Mouse (Mus musculus): Measurements from ENCODE around the gene Ap1s1. TPM values are rescaled to one million over a fixed set of nuclear protein-coding genes. Genes with fewer than 3 reads are reported as not detected.
A peak's percentile ranks its signal among the peaks of the same experiment; 100 is the strongest.

The Ap1s1 gene
- polyA plus RNA-seq, 1 experiment from 2014 or later = 136 TPM

GRCm38 (mm10) chr5:136988420-136988819, 57.5 kb downstream of the Ap1s1 start:
- peaks cover 13% of the 10 kb centered on the region for H3K4me1 ChIP-seq (ENCODE audit: control insufficient read depth, insufficient read depth, low read length)
- H3K4me3 ChIP-seq (ENCODE audit: low read depth, low read length) = peak overlapping the region; percentile 72
- H3K36me3 ChIP-seq (ENCODE audit: control insufficient read depth, insufficient read depth, low read length) = peaks cover 60% of the 10 kb centered on the region
- H3K27ac ChIP-seq (replicated peaks; ENCODE audit: low read depth, low read length) = no peak overlapping the region
- DNase-seq (ENCODE audit: low spot score) = no peak
- peak overlapping the region; percentile 88 for H3K9ac ChIP-seq (ENCODE audit: low read depth, low read length)
- no peaks in the 10 kb centered on the region for H3K9me3 ChIP-seq (ENCODE audit: control insufficient read depth, low read length)
- peak overlapping the region; percentile 84 for H3K4me2 ChIP-seq (ENCODE audit: low read depth, low read length)
- no peak for ATAC-seq (ENCODE audit: low read depth)
- WGBS = 47% methylated on average over 4 of the region's 7 CpGs
- H3K27me3 ChIP-seq (replicated peaks; ENCODE audit: control insufficient read depth, insufficient read depth, low read length) = no peaks in the 10 kb centered on the region

DNA sequence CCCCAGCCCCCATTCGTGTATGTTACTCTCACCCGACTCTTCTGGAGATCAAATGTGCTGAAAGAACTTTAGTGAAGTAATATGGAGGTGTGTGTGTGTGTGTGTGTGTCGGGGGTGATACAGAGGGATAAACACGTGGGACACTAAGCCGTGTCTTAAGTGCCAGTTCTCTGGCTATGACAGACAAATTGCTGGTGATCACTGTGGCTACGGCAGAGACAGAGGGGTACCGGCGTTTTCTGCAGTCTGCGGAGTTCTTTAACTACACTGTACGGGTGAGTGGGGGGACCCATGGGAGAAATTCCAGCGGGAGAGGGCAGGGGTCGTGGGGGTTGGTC, 58.0 kb downstream of the Ap1s1 start, which contains the start of gene Znhit1:
Gene Znhit1, minus strand, starts transcription at position 88 of the 338 bp plus-strand sequence.
- Histone ChIP-seq H3K9me3 (ENCODE audit: control insufficient read depth, low read length) (no peaks in the 10 kb centered on the region), H3K4me3 (ENCODE audit: low read depth, low read length) (peak within 1 kb of the TSS; percentile 72), H3K27me3 (replicated peaks; ENCODE audit: control insufficient read depth, insufficient read depth, low read length) (no peaks in the 10 kb centered on the region), H3K9ac (ENCODE audit: low read depth, low read length) (peak within 1 kb of the TSS; percentile 88), H3K4me1 (ENCODE audit: control insufficient read depth, insufficient read depth, low read length) (peaks cover 13% of the 10 kb centered on the region), H3K36me3 (ENCODE audit: control insufficient read depth, insufficient read depth, low read length) (peaks cover 57% of the 10 kb centered on the region), H3K27ac (replicated peaks; ENCODE audit: low read depth, low read length) (peak within 1 kb of the TSS; percentile 98), H3K4me2 (ENCODE audit: low read depth, low read length) (peak within 1 kb of the TSS; percentile 84)
- DNase-seq (ENCODE audit: low spot score) (peak; percentile 33), ATAC-seq (ENCODE audit: low read depth) (no peak)
- WGBS = 2% methylated on average over 11 of the region's 12 CpGs

DNA sequence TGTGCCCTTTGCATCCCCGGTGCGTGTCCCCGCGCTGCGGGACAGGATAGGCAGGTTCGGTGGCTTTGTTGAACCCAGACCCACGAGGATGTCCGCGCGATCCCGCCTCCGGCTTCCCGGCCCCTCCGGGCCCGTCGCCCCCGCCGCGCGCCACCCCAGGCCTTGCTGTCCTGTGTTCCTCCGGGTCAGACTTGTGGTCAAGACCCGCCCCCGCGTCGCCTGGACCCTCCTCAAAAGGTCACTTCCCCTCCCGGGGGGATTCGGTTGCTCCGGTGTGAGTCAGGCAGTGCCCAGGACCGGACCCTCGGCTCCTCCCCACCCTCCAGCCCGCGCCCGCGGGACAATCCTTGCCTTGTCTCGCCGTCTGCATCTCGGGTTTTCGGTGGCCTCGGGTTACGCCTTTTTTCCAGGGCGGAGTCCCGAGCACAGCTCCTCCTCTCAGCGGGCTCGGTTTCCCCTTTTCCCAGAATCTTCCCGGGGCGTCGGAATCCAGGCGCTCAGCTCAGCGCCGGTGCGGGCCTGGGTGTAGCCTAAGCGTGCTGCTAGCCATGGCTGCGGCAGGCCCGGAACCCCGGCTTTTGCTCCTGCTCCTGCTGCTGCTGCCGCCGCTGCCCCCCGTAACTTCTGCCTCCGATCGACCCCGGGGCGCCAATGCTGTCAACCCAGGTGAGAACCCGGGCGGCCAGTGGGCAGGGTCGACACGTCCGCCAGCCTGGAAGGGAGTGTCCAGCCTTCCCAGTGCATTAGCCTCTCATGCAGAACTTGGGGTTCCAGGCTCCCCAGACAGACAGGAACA, 58.6 kb downstream of the Ap1s1 start:
- peaks cover 52% of the 10 kb centered on the region for H3K36me3 ChIP-seq (ENCODE audit: control insufficient read depth, insufficient read depth, low read length)
- peak overlapping the region; percentile 88 for H3K9ac ChIP-seq (ENCODE audit: low read depth, low read length)
- H3K27me3 ChIP-seq (replicated peaks; ENCODE audit: control insufficient read depth, insufficient read depth, low read length) = no peaks in the 10 kb centered on the region
- peak overlapping the region; percentile 72 for H3K4me3 ChIP-seq (ENCODE audit: low read depth, low read length)
- DNase-seq (ENCODE audit: low spot score) (peak; percentile 90), ATAC-seq (ENCODE audit: low read depth) (peak; percentile 76)
- H3K27ac ChIP-seq (replicated peaks; ENCODE audit: low read depth, low read length) = peak overlapping the region; percentile 98
- WGBS = 1% methylated on average over 47 of the region's 67 CpGs
- peaks cover 13% of the 10 kb centered on the region for H3K4me1 ChIP-seq (ENCODE audit: control insufficient read depth, insufficient read depth, low read length)
- H3K4me2 ChIP-seq (ENCODE audit: low read depth, low read length) = peak overlapping the region; percentile 84
- H3K9me3 ChIP-seq (ENCODE audit: control insufficient read depth, low read length) = no peaks in the 10 kb centered on the region

DNA sequence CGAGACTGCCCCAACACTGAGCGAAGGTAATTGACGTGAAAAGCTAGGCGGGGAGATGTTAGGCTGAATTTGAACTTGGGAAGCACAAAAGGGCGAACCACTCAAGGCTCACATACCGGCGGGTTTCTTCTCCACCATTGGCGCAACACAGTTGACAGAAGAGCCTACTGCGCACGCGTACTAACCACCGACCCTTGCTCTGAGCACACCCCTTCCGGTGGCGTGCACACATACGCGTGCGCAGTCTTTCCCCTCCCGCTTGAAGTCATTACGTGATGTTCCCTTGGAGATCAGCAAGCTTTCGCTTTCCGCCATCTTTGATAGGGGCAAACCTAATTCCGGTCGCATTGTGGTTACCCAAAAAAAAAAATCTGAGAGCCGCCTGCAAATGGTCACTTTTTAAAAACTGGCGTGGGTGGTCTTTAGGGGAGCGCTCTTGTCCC, 59.2 kb downstream of the Ap1s1 start, which contains the start of gene Plod3:
Gene Plod3, plus strand, starts transcription at position 325 of the 443 bp plus-strand sequence.
- Histone ChIP-seq H3K4me1 (ENCODE audit: control insufficient read depth, insufficient read depth, low read length) (peaks cover 13% of the 10 kb centered on the region), H3K9me3 (ENCODE audit: control insufficient read depth, low read length) (no peaks in the 10 kb centered on the region), H3K36me3 (ENCODE audit: control insufficient read depth, insufficient read depth, low read length) (peaks cover 52% of the 10 kb centered on the region), H3K4me2 (ENCODE audit: low read depth, low read length) (peak within 1 kb of the TSS; percentile 84), H3K27me3 (replicated peaks; ENCODE audit: control insufficient read depth, insufficient read depth, low read length) (no peaks in the 10 kb centered on the region), H3K27ac (replicated peaks; ENCODE audit: low read depth, low read length) (peak within 1 kb of the TSS; percentile 98), H3K9ac (ENCODE audit: low read depth, low read length) (peak within 1 kb of the TSS; percentile 88), H3K4me3 (ENCODE audit: low read depth, low read length) (peak within 1 kb of the TSS; percentile 72)
- WGBS = 0% methylated on average over 26 of the region's 26 CpGs
- ATAC-seq (ENCODE audit: low read depth) = peak; percentile 93
- DNase-seq (ENCODE audit: low spot score) = peak; percentile 100

MicroRNAs within 50 kb of the gene (microRNA counts, 519-probe panel; counts per million panel counts)
- microRNA mmu-miR-702 = 19.3 counts per million

Small RNA genes within 50 kb of the gene (microRNA-seq; reads per million reads assigned to microRNA genes)
- gene Mir702 (ENCODE audit: borderline number of aligned reads) = 45.3 reads per million, percentile 43 among the genes with 10 or more reads in this experiment

Other genes starting within 250 kb of the Ap1s1 start
- 92.5 and 125 TPM in 2 replicates for gene Col26a1, start 162.9 kb downstream of the Ap1s1 start, polyA plus RNA-seq (2014; fragmentation: Nextera tagmentation; extraction: Ambion mirVana)
- gene Ift22, start 138.0 kb downstream of the Ap1s1 start, polyA plus RNA-seq (2014; fragmentation: Nextera tagmentation; extraction: Ambion mirVana) = 73.8 and 93.3 TPM in 2 replicates
- gene Fis1, start 92.9 kb downstream of the Ap1s1 start, polyA plus RNA-seq (2014; fragmentation: Nextera tagmentation; extraction: Ambion mirVana) = 266 and 270 TPM in 2 replicates
- gene Cldn15, start 79.5 kb downstream of the Ap1s1 start, polyA plus RNA-seq (2014; fragmentation: Nextera tagmentation; extraction: Ambion mirVana) = 0.77 and 0.97 TPM in 2 replicates
- gene Plod3, start 59.1 kb downstream of the Ap1s1 start, polyA plus RNA-seq (2014; fragmentation: Nextera tagmentation; extraction: Ambion mirVana) = 51.1 and 62.2 TPM in 2 replicates
- gene Znhit1, start 58.1 kb downstream of the Ap1s1 start, polyA plus RNA-seq (2014; fragmentation: Nextera tagmentation; extraction: Ambion mirVana) = 76.6 and 85.8 TPM in 2 replicates
- gene Vgf, start 19.7 kb downstream of the Ap1s1 start, polyA plus RNA-seq (2014; fragmentation: Nextera tagmentation; extraction: Ambion mirVana) = 0.92 and 1.3 TPM in 2 replicates
- gene Serpine1, start 26.1 kb upstream of the Ap1s1 start, polyA plus RNA-seq (2014; fragmentation: Nextera tagmentation; extraction: Ambion mirVana) = 0.50 and 0.63 TPM in 2 replicates
- gene Trim56, start 70.1 kb upstream of the Ap1s1 start, polyA plus RNA-seq (2014; fragmentation: Nextera tagmentation; extraction: Ambion mirVana) = 8.8 and 8.9 TPM in 2 replicates
- gene Muc3, start 103.2 kb upstream of the Ap1s1 start, polyA plus RNA-seq (2014; fragmentation: Nextera tagmentation; extraction: Ambion mirVana) = 0.14 TPM in 1 of 2 replicates, not detected in the other
- gene Muc3a, start 166.3 kb upstream of the Ap1s1 start, polyA plus RNA-seq (2014; fragmentation: Nextera tagmentation; extraction: Ambion mirVana) = 0.14 and 0.40 TPM in 2 replicates
- gene Ache, start 241.4 kb upstream of the Ap1s1 start, polyA plus RNA-seq (2014; fragmentation: Nextera tagmentation; extraction: Ambion mirVana) = 29.6 and 33.0 TPM in 2 replicates
- gene Ufsp1, start 248.5 kb upstream of the Ap1s1 start, polyA plus RNA-seq (2014; fragmentation: Nextera tagmentation; extraction: Ambion mirVana) = 11.1 and 12.3 TPM in 2 replicates